Mouse (Mus musculus) large intestine, adult 2 months (tissue): ENCODE data around the gene Pde4d. TPM values are rescaled to one million over a fixed set of nuclear protein-coding genes. Genes with fewer than 3 reads are reported as not detected.

Experiments used
- DNase-seq: peaks from one replicate; pipeline ENCODE4 v3.0.0-alpha.2; 2012; ENCODE audit warnings: low read depth, low spot score
- WGBS: fragments of 180-500 bp; shearing (Covaris S2); methylation state at CpG from one replicate; pipeline ENCODE4 v1.1.7; 2018; 5-methylcytosine and 5-hydroxymethylcytosine counted together
- polyA plus RNA-seq: library from polyadenylated mRNA; depleted of rRNA; stranded (reverse); fragments of >200 nt; gene quantifications from 2 replicates; pipeline ENCODE4 v1.2.3, GENCODE M21; 2012

Gene Pde4d
- polyA plus RNA-seq, 1 experiment, result 7.7 TPM

- DNase-seq, result no peak
- WGBS, result 96% methylated on average over 11 of the region's 11 CpGs
Observed at GRCm38 (mm10) chr13:109624772-109625349, 1175.1 kb downstream of the Pde4d start.

- 92% methylated on average over 18 of the region's 18 CpGs for WGBS
- DNase-seq, result no peak
Observed at GRCm38 (mm10) chr13:109625466-109626129, 1175.8 kb downstream of the Pde4d start.

GRCm38 (mm10) chr13:109627265-109627664 is 1177.5 kb downstream of the Pde4d start:
- no peak for DNase-seq

GRCm38 (mm10) chr13:109628606-109629005 is 1178.9 kb downstream of the Pde4d start:
- DNase-seq, result no peak
- 95% methylated on average over 4 of the region's 4 CpGs for WGBS

More at GRCm38 (mm10) chr13:109627265-109627664, 1177.5 kb downstream of the Pde4d start:
- WGBS, result 74% methylated on average over 2 of the region's 2 CpGs

GRCm38 (mm10) chr13:109629216-109629615 is 1179.5 kb downstream of the Pde4d start:
- 87% methylated on average over 5 of the region's 5 CpGs for WGBS
- DNase-seq, result no peak

- 76% methylated on average over 10 of the region's 10 CpGs for WGBS
- no peak for DNase-seq
Observed at GRCm38 (mm10) chr13:109631399-109632026, 1181.8 kb downstream of the Pde4d start.

GRCm38 (mm10) chr13:109632387-109633036 is 1182.8 kb downstream of the Pde4d start:
- WGBS, result 73% methylated on average over 7 of the region's 7 CpGs
- no peak for DNase-seq

GRCm38 (mm10) chr13:109633037-109633418 is 1183.3 kb downstream of the Pde4d start:
- no peak for DNase-seq
- WGBS, result 60% methylated on average over 3 of the region's 3 CpGs

GRCm38 (mm10) chr13:109635901-109636520 is 1186.3 kb downstream of the Pde4d start:
- DNase-seq, result no peak
- 78% methylated on average over 10 of the region's 10 CpGs for WGBS

GRCm38 (mm10) chr13:109638273-109638672 is 1188.5 kb downstream of the Pde4d start:
- DNase-seq, result no peak

GRCm38 (mm10) chr13:109639286-109639685 is 1189.5 kb downstream of the Pde4d start:
- WGBS, result 89% methylated on average over 6 of the region's 6 CpGs
- DNase-seq, result no peak

GRCm38 (mm10) chr13:109641562-109641961 is 1191.8 kb downstream of the Pde4d start:
- no peak for DNase-seq
- WGBS, result 71% methylated on average over 6 of the region's 6 CpGs

- WGBS, result 80% methylated on average over 3 of the region's 3 CpGs
- DNase-seq, result no peak
Observed at GRCm38 (mm10) chr13:109643419-109643818, 1193.7 kb downstream of the Pde4d start.

GRCm38 (mm10) chr13:109644086-109644485 is 1194.3 kb downstream of the Pde4d start:
- DNase-seq, result no peak
- 78% methylated on average over 2 of the region's 2 CpGs for WGBS

GRCm38 (mm10) chr13:109645284-109645909 is 1195.6 kb downstream of the Pde4d start:
- 80% methylated on average over 10 of the region's 10 CpGs for WGBS
- no peak for DNase-seq

GRCm38 (mm10) chr13:109645910-109646284 is 1196.1 kb downstream of the Pde4d start:
- 92% methylated on average over 6 of the region's 6 CpGs for WGBS
- no peak for DNase-seq

- WGBS, result 72% methylated on average over 11 of the region's 11 CpGs
- DNase-seq, result no peak
Observed at GRCm38 (mm10) chr13:109646597-109647232, 1197.0 kb downstream of the Pde4d start.

GRCm38 (mm10) chr13:109647479-109648199 is 1197.9 kb downstream of the Pde4d start:
- WGBS, result 89% methylated on average over 7 of the region's 7 CpGs

GRCm38 (mm10) chr13:109648311-109648710 is 1198.6 kb downstream of the Pde4d start:
- no peak for DNase-seq
- WGBS, result 88% methylated on average over 3 of the region's 3 CpGs

More at GRCm38 (mm10) chr13:109647479-109648199, 1197.9 kb downstream of the Pde4d start:
- DNase-seq, result no peak
